Mouse (Mus musculus): Measurements from ENCODE around the gene Pcsk2. TPM values are rescaled to one million over a fixed set of nuclear protein-coding genes. Genes with fewer than 3 reads are reported as not detected.

Pcsk2 gene
- polyA plus RNA-seq, 1 experiment from 2014 or later: 1.4 TPM

- Histone ChIP-seq H3K27me3 (replicated peaks; ENCODE audit: control insufficient read depth, insufficient read depth, low read length) (no peaks in the 10 kb centered on the region), H3K4me3 (ENCODE audit: low read length) (no peak overlapping the region), H3K9ac (ENCODE audit: low read depth, low read length) (no peak overlapping the region), H3K4me1 (ENCODE audit: control insufficient read depth, insufficient read depth, low read length) (no peaks in the 10 kb centered on the region), H3K4me2 (ENCODE audit: low read depth, low read length) (no peak overlapping the region), H3K9me3 (ENCODE audit: control insufficient read depth, low read length) (no peaks in the 10 kb centered on the region), H3K36me3 (ENCODE audit: control insufficient read depth, insufficient read depth, low read length) (no peaks in the 10 kb centered on the region), H3K27ac (ENCODE audit: low read length) (no peak overlapping the region)
- no peak for ATAC-seq
- 56% methylated on average over 15 of the region's 15 CpGs for WGBS
These were observed 260.4 kb downstream of the Pcsk2 start for GRCm38 (mm10) chr2:143806140-143806923.

- Histone ChIP-seq H3K9me3 (ENCODE audit: control insufficient read depth, low read length) (no peaks in the 10 kb centered on the region), H3K4me3 (ENCODE audit: low read length) (no peak overlapping the region), H3K27ac (ENCODE audit: low read length) (no peak overlapping the region), H3K9ac (ENCODE audit: low read depth, low read length) (no peak overlapping the region), H3K36me3 (ENCODE audit: control insufficient read depth, insufficient read depth, low read length) (no peaks in the 10 kb centered on the region), H3K27me3 (replicated peaks; ENCODE audit: control insufficient read depth, insufficient read depth, low read length) (no peaks in the 10 kb centered on the region), H3K4me2 (ENCODE audit: low read depth, low read length) (no peak overlapping the region), H3K4me1 (ENCODE audit: control insufficient read depth, insufficient read depth, low read length) (no peaks in the 10 kb centered on the region)
- WGBS: 78% methylated on average over 9 of the region's 9 CpGs
- ATAC-seq: no peak
These were observed 261.1 kb downstream of the Pcsk2 start for GRCm38 (mm10) chr2:143806924-143807664.

- H3K9ac ChIP-seq (ENCODE audit: low read depth, low read length): no peak overlapping the region
- H3K27ac ChIP-seq (ENCODE audit: low read length): no peak overlapping the region
- H3K36me3 ChIP-seq (ENCODE audit: control insufficient read depth, insufficient read depth, low read length): no peaks in the 10 kb centered on the region
- H3K4me3 ChIP-seq (ENCODE audit: low read length): no peak overlapping the region
- no peak for ATAC-seq
- no peaks in the 10 kb centered on the region for H3K27me3 ChIP-seq (replicated peaks; ENCODE audit: control insufficient read depth, insufficient read depth, low read length)
- H3K4me2 ChIP-seq (ENCODE audit: low read depth, low read length): no peak overlapping the region
- WGBS: 63% methylated on average over 5 of the region's 5 CpGs
- H3K9me3 ChIP-seq (ENCODE audit: control insufficient read depth, low read length): no peaks in the 10 kb centered on the region
- H3K4me1 ChIP-seq (ENCODE audit: control insufficient read depth, insufficient read depth, low read length): no peaks in the 10 kb centered on the region
These were observed 262.8 kb downstream of the Pcsk2 start for GRCm38 (mm10) chr2:143808789-143809188.

GRCm38 (mm10) chr2:143812262-143812661 is 266.3 kb downstream of the Pcsk2 start:
- 64% methylated on average over 4 of the region's 4 CpGs for WGBS
- Histone ChIP-seq H3K4me2 (ENCODE audit: low read depth, low read length) (no peak overlapping the region), H3K9ac (ENCODE audit: low read depth, low read length) (no peak overlapping the region), H3K27ac (ENCODE audit: low read length) (no peak overlapping the region), H3K4me3 (ENCODE audit: low read length) (no peak overlapping the region), H3K36me3 (ENCODE audit: control insufficient read depth, insufficient read depth, low read length) (no peaks in the 10 kb centered on the region), H3K9me3 (ENCODE audit: control insufficient read depth, low read length) (no peaks in the 10 kb centered on the region), H3K27me3 (replicated peaks; ENCODE audit: control insufficient read depth, insufficient read depth, low read length) (no peaks in the 10 kb centered on the region), H3K4me1 (ENCODE audit: control insufficient read depth, insufficient read depth, low read length) (no peaks in the 10 kb centered on the region)
- no peak for ATAC-seq

- no peaks in the 10 kb centered on the region for H3K27me3 ChIP-seq (replicated peaks; ENCODE audit: control insufficient read depth, insufficient read depth, low read length)
- no peaks in the 10 kb centered on the region for H3K4me1 ChIP-seq (ENCODE audit: control insufficient read depth, insufficient read depth, low read length)
- no peak for ATAC-seq
- H3K4me2 ChIP-seq (ENCODE audit: low read depth, low read length): no peak overlapping the region
- no peak overlapping the region for H3K4me3 ChIP-seq (ENCODE audit: low read length)
- no peaks in the 10 kb centered on the region for H3K9me3 ChIP-seq (ENCODE audit: control insufficient read depth, low read length)
- WGBS: 87% methylated on average over 11 of the region's 11 CpGs
- no peak overlapping the region for H3K9ac ChIP-seq (ENCODE audit: low read depth, low read length)
- H3K27ac ChIP-seq (ENCODE audit: low read length): no peak overlapping the region
- H3K36me3 ChIP-seq (ENCODE audit: control insufficient read depth, insufficient read depth, low read length): no peaks in the 10 kb centered on the region
These were observed 267.5 kb downstream of the Pcsk2 start for GRCm38 (mm10) chr2:143813461-143813860.

GRCm38 (mm10) chr2:143831645-143832044 is 285.7 kb downstream of the Pcsk2 start:
- no peaks in the 10 kb centered on the region for H3K4me1 ChIP-seq (ENCODE audit: control insufficient read depth, insufficient read depth, low read length)
- 63% methylated on average over 17 of the region's 17 CpGs for WGBS
- no peak overlapping the region for H3K4me3 ChIP-seq (ENCODE audit: low read length)
- H3K9ac ChIP-seq (ENCODE audit: low read depth, low read length): no peak overlapping the region
- H3K9me3 ChIP-seq (ENCODE audit: control insufficient read depth, low read length): no peaks in the 10 kb centered on the region
- no peaks in the 10 kb centered on the region for H3K27me3 ChIP-seq (replicated peaks; ENCODE audit: control insufficient read depth, insufficient read depth, low read length)
- no peaks in the 10 kb centered on the region for H3K36me3 ChIP-seq (ENCODE audit: control insufficient read depth, insufficient read depth, low read length)
- H3K4me2 ChIP-seq (ENCODE audit: low read depth, low read length): no peak overlapping the region
- no peak for ATAC-seq
- no peak overlapping the region for H3K27ac ChIP-seq (ENCODE audit: low read length)

GRCm38 (mm10) chr2:143832721-143833120 is 286.8 kb downstream of the Pcsk2 start:
- no peak overlapping the region for H3K27ac ChIP-seq (ENCODE audit: low read length)
- H3K4me1 ChIP-seq (ENCODE audit: control insufficient read depth, insufficient read depth, low read length): 0 out of 2 replicates have a peak, but pooled peaks cover 4% of the 10 kb centered on the region
- H3K27me3 ChIP-seq (replicated peaks; ENCODE audit: control insufficient read depth, insufficient read depth, low read length): no peaks in the 10 kb centered on the region
- 78% methylated on average over 5 of the region's 5 CpGs for WGBS
- no peak for ATAC-seq
- no peaks in the 10 kb centered on the region for H3K36me3 ChIP-seq (ENCODE audit: control insufficient read depth, insufficient read depth, low read length)
- H3K4me2 ChIP-seq (ENCODE audit: low read depth, low read length): no peak overlapping the region
- H3K4me3 ChIP-seq (ENCODE audit: low read length): no peak overlapping the region
- H3K9me3 ChIP-seq (ENCODE audit: control insufficient read depth, low read length): no peaks in the 10 kb centered on the region
- no peak overlapping the region for H3K9ac ChIP-seq (ENCODE audit: low read depth, low read length)

- Histone ChIP-seq H3K9ac (ENCODE audit: low read depth, low read length) (no peak overlapping the region), H3K36me3 (ENCODE audit: control insufficient read depth, insufficient read depth, low read length) (no peaks in the 10 kb centered on the region), H3K4me2 (ENCODE audit: low read depth, low read length) (no peak overlapping the region), H3K27ac (ENCODE audit: low read length) (no peak overlapping the region), H3K4me1 (ENCODE audit: control insufficient read depth, insufficient read depth, low read length) (0 out of 2 replicates have a peak, but pooled peaks cover 4% of the 10 kb centered on the region), H3K4me3 (ENCODE audit: low read length) (no peak overlapping the region), H3K9me3 (ENCODE audit: control insufficient read depth, low read length) (no peaks in the 10 kb centered on the region), H3K27me3 (replicated peaks; ENCODE audit: control insufficient read depth, insufficient read depth, low read length) (no peaks in the 10 kb centered on the region)
- no peak for ATAC-seq
- WGBS: 49% methylated on average over 6 of the region's 6 CpGs
These were observed 288.1 kb downstream of the Pcsk2 start for GRCm38 (mm10) chr2:143834082-143834481.

GRCm38 (mm10) chr2:143835820-143836219 is 289.9 kb downstream of the Pcsk2 start:
- no peak overlapping the region for H3K27ac ChIP-seq (ENCODE audit: low read length)
- H3K4me3 ChIP-seq (ENCODE audit: low read length): no peak overlapping the region
- 82% methylated on average over 7 of the region's 7 CpGs for WGBS
- H3K4me1 ChIP-seq (ENCODE audit: control insufficient read depth, insufficient read depth, low read length): 0 out of 2 replicates have a peak, but pooled peaks cover 4% of the 10 kb centered on the region
- no peaks in the 10 kb centered on the region for H3K27me3 ChIP-seq (replicated peaks; ENCODE audit: control insufficient read depth, insufficient read depth, low read length)
- ATAC-seq: no peak
- no peak overlapping the region for H3K4me2 ChIP-seq (ENCODE audit: low read depth, low read length)
- no peak overlapping the region for H3K9ac ChIP-seq (ENCODE audit: low read depth, low read length)
- H3K9me3 ChIP-seq (ENCODE audit: control insufficient read depth, low read length): no peaks in the 10 kb centered on the region
- no peaks in the 10 kb centered on the region for H3K36me3 ChIP-seq (ENCODE audit: control insufficient read depth, insufficient read depth, low read length)
